Mouse (Mus musculus) liver, embryonic 14.5 days (tissue): Measurements from ENCODE around the gene Zdhhc17. TPM values are rescaled to one million over a fixed set of nuclear protein-coding genes. Genes with fewer than 3 reads are reported as not detected.

Source experiments
- ATAC-seq: fragments of 200-750 bp; cut with Nextera tagmentation; 2 replicates; pipeline ENCODE4 v1.8.0; 2017; ENCODE audit warnings: moderate number of reproducible peaks, mild to moderate bottlenecking, moderate library complexity; ENCODE audit not compliant: insufficient read depth
- DNase-seq, 3 experiments: peaks; one replicate each; pipeline ENCODE4 v3.0.0-alpha.2; 2012 to 2013; ENCODE audit warnings: low read depth in 3 of 3, low spot score in 3 of 3
- H3K27ac ChIP-seq: fragments of 300-500 bp; sonication (generic); 2 replicates; pipeline ENCODE4 v1.5.1; 2014; ENCODE audit warnings: moderate library complexity, mild to moderate bottlenecking, control low read depth, inconsistent platforms
- H3K27me3 ChIP-seq: fragments of 300-500 bp; sonication (generic); 2 replicates; pipeline ENCODE4 v1.6.1; 2014; ENCODE audit warnings: mild to moderate bottlenecking, low read length, moderate library complexity; ENCODE audit not compliant: control insufficient read depth, insufficient read depth
- H3K36me3 ChIP-seq: fragments of 300-500 bp; sonication (generic); replicated peaks from 2 replicates; pipeline ENCODE4 v1.6.1; 2014; ENCODE audit warnings: low read depth; ENCODE audit not compliant: control insufficient read depth, insufficient read depth
- H3K4me1 ChIP-seq, 2 experiments: fragments of 200-500 bp in 1 of 2; fragments of 300-500 bp in 1 of 2; sonication (generic) in 1 of 2; replicated peaks; 2 replicates each; pipeline ENCODE4 v1.6.1; 2012 to 2014; ENCODE audit warnings: antibody characterized with exemption in 1 of 2, inconsistent platforms in 1 of 2, low read length in 1 of 2; ENCODE audit not compliant: control insufficient read depth in 2 of 2, insufficient read depth in 2 of 2
- H3K4me2 ChIP-seq: fragments of 300-500 bp; sonication (generic); 2 replicates; pipeline ENCODE4 v1.6.1; 2014; ENCODE audit warnings: low read depth, mild to moderate bottlenecking, control low read depth, moderate library complexity
- H3K4me3 ChIP-seq, 2 experiments: fragments of 200-500 bp in 1 of 2; fragments of 300-500 bp in 1 of 2; sonication (generic) in 1 of 2; 2 replicates each; pipeline ENCODE4 v1.5.1; 2012 to 2014; ENCODE audit warnings: low read depth in 2 of 2, low read length in 2 of 2, mild to moderate bottlenecking in 2 of 2, control low read depth in 1 of 2, inconsistent platforms in 1 of 2, moderate library complexity in 1 of 2; ENCODE audit not compliant: insufficient read depth in 1 of 2
- H3K9ac ChIP-seq: fragments of 300-500 bp; sonication (generic); replicated peaks from 2 replicates; pipeline ENCODE4 v1.6.1; 2014; ENCODE audit warnings: mild to moderate bottlenecking, control low read depth, moderate library complexity
- H3K9me3 ChIP-seq: fragments of 300-500 bp; sonication (generic); 2 replicates; pipeline ENCODE4 v1.6.1; 2016; ENCODE audit warnings: low read length, mixed read lengths; ENCODE audit not compliant: control insufficient read depth
- CTCF ChIP-seq: IDR thresholded peaks from 2 replicates; pipeline ENCODE4 v1.5.1; 2016; ENCODE audit warnings: antibody characterized with exemption, low read depth, control low read depth
- EP300 ChIP-seq: IDR thresholded peaks from 2 replicates; pipeline ENCODE4 v1.6.1; 2016; ENCODE audit warnings: antibody characterized with exemption, low read depth
- WGBS: fragments of 180-500 bp; shearing (Covaris S2); extraction: QIAGEN DNeasy Blood & Tissue Kit; methylation state at CpG from one replicate; pipeline ENCODE4 v1.1.7; 2014; ENCODE audit not compliant: insufficient replicate concordance; 5-methylcytosine and 5-hydroxymethylcytosine counted together
- polyA plus RNA-seq, 2 experiments: library from polyadenylated mRNA; depleted of rRNA in 1 of 2; stranded (reverse) in 1 of 2; unstranded in 1 of 2; fragments of >200 nt; fragmentation: Nextera tagmentation in 1 of 2; extraction: Ambion mirVana in 1 of 2; gene quantifications; 2 replicates each; pipeline versions ENCODE4 v1.2.1 to v1.2.3; 2012 to 2014

The Zdhhc17 gene
- polyA plus RNA-seq, 2 experiments: 4.0 to 5.9 TPM

DNA sequence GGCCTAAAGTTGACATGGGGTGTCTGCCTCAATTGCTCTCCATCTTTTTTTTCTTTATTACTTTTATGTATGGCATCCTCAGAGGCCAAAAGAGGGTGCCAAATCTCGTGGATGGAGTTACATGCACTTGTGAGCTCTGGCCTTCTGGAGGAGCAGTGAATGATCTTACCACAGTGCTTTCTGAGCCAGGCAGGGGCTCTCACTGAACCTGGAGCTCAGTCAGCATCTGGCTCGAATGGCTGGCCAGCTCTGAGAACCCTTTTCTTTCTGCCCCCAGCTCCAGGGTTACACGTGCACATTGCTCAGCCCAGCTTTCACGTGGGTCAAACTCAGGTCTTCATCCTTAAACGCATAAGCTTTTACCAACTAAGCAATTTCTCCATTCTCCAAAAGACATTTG lies 16.7 kb downstream of the Zdhhc17 start:
- H3K9me3 ChIP-seq: no peaks in the 10 kb centered on the region
- no peak overlapping the region for H3K4me2 ChIP-seq
- no peak overlapping the region for H3K27ac ChIP-seq
- H3K9ac ChIP-seq: no peak overlapping the region
- 68% methylated on average over 5 of the region's 5 CpGs for WGBS
- H3K4me3 ChIP-seq: no peak overlapping the region
- H3K36me3 ChIP-seq: no peaks in the 10 kb centered on the region
- H3K4me1 ChIP-seq: peaks cover 15 to 18% of the 10 kb centered on the region in 2 experiments
- ATAC-seq (no peak), DNase-seq (no peak)
- TF ChIP-seq EP300: no peak
- TF ChIP-seq CTCF: no peak
- H3K27me3 ChIP-seq: no peaks in the 10 kb centered on the region

DNA sequence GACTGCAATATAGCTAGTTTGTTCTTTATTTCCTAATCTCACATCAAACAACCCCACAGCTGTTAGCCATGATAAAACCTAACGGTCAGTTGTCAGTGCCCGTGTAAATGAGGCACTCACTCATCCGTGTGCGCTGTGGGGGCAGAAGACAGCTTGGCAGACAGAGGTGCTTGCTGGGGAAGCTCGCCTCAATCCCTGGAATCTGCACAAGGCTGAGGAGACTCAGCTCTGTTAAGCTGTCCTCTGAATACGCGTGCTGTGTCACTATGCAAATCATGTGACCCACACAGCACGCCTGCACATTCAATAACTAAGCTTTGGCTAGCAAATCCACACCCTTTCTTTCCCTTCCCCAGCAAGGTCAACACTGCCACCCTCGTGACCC lies 17.9 kb downstream of the Zdhhc17 start:
- Histone ChIP-seq H3K27ac (peak overlapping the region; percentile 10; the same call in 1 of the 2 replicates), H3K4me1 (peaks cover 15 to 18% of the 10 kb centered on the region in 2 experiments), H3K9me3 (no peaks in the 10 kb centered on the region), H3K4me3 (no peak overlapping the region; a peak in 1 of 4 replicates), H3K9ac (no peak overlapping the region; the same call in 1 of the 2 replicates), H3K27me3 (no peaks in the 10 kb centered on the region), H3K4me2 (peak overlapping the region; percentile 26; the same call in 1 of the 2 replicates), H3K36me3 (no peaks in the 10 kb centered on the region)
- DNase-seq: peak in 1 of 3 experiments; percentile 38
- WGBS: 10% methylated on average over 9 of the region's 9 CpGs
- peak; percentile 71 for ATAC-seq
- TF ChIP-seq EP300: peak; percentile 71
- no peak for TF ChIP-seq CTCF

DNA sequence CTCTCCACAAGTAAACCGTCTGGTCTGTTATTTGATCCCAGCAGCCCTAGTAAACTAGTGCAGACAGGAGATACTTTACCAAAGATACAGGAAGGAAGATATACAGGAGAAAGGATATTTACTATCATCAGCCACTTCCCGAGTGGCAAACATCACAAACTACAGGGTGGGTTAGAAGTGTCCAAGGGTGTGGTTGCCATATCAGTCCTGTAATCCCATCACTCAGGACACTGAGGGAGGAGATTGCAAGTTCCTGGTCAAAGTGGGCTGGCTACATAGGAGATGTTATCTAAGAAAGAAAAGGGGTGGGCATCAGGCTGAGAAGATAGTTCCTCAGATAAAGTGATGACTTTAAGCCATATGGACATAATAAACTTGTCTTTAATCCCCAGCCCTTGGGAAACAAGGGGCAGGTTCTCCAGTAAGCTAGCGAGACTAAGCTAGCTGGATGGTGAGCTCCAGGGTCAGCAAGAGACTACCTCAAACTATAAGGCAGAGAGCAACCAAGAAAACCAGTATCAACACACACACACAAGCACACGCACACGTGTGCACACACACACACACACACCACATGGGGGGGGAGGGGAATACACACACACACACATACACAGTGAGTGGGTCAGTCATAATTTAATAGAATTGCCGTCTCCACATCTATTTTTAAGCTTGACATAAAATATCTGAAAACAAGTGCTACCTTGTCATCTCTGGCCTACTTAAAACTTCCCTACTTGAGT lies 18.5 kb downstream of the Zdhhc17 start:
- no peak overlapping the region for H3K9ac ChIP-seq
- no peaks in the 10 kb centered on the region for H3K36me3 ChIP-seq
- TF ChIP-seq CTCF: no peak
- no peak for TF ChIP-seq EP300
- H3K27ac ChIP-seq: no peak overlapping the region
- H3K9me3 ChIP-seq: no peaks in the 10 kb centered on the region
- peaks cover 15 to 18% of the 10 kb centered on the region in 2 experiments for H3K4me1 ChIP-seq
- no peaks in the 10 kb centered on the region for H3K27me3 ChIP-seq
- 28% methylated on average over 6 of the region's 6 CpGs for WGBS
- no peak for DNase-seq
- peak overlapping the region; percentile 26; the same call in 1 of the 2 replicates for H3K4me2 ChIP-seq
- peak; percentile 38 for ATAC-seq
- H3K4me3 ChIP-seq: no peak overlapping the region

DNA sequence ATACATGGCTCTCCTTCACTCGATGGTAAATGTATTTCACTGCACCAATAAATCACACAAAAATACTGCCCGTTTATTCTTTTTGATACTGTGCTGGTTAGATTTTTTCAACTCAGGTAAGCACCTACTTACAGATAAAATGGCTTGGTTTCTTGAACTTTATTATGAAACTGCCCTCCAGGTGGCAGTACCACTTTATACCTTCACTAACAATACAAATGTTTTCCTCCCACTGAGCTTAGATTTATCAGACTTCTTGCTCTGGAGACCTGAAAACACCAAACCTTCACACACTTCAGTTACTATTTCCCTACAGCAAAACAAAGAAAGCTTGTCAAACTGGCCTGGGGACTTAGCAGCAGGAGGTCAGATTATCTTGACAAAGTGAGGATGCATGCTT lies 20.2 kb downstream of the Zdhhc17 start:
- TF ChIP-seq EP300 (no peak), CTCF (peak; percentile 17; the same call in 1 of the 2 replicates)
- H3K27ac ChIP-seq: no peak overlapping the region
- DNase-seq (no peak), ATAC-seq (no peak)
- H3K36me3 ChIP-seq: no peaks in the 10 kb centered on the region
- 43% methylated on average over 2 of the region's 2 CpGs for WGBS
- peaks cover 15 to 18% of the 10 kb centered on the region in 2 experiments for H3K4me1 ChIP-seq
- H3K9ac ChIP-seq: no peak overlapping the region
- no peak overlapping the region for H3K4me2 ChIP-seq
- H3K27me3 ChIP-seq: no peaks in the 10 kb centered on the region
- H3K4me3 ChIP-seq: no peak overlapping the region
- H3K9me3 ChIP-seq: no peaks in the 10 kb centered on the region

DNA sequence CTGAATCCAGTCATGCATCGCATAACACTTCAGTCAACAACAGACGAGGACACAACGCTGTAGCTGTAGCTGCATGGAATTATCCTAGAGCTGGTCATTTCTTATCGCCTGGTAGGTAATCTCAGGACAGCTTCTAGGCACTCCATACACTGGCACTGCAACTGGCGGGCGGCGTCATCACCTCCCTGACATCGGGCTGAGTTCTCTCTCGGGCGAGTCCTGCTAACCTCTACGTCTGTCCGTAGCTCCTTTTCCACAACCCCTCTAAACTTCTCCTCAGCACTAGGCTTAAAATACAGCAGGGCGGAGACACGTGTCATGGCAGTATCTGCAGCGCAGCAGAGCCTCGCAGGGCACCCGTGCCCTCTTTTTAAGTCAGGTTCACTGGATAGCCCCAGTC lies 23.3 kb downstream of the Zdhhc17 start:
- TF ChIP-seq CTCF (no peak), EP300 (no peak)
- no peak for ATAC-seq
- 78% methylated on average over 17 of the region's 17 CpGs for WGBS
- no peaks in the 10 kb centered on the region for H3K36me3 ChIP-seq
- H3K9me3 ChIP-seq: no peaks in the 10 kb centered on the region
- H3K4me1 ChIP-seq: peaks cover 8% of the 10 kb centered on the region in 2 experiments
- no peak overlapping the region for H3K9ac ChIP-seq
- no peak overlapping the region for H3K4me3 ChIP-seq
- no peak overlapping the region for H3K4me2 ChIP-seq
- H3K27me3 ChIP-seq: no peaks in the 10 kb centered on the region
- no peak for DNase-seq
- no peak overlapping the region for H3K27ac ChIP-seq
